Mouse (Mus musculus): ENCODE results near the gene Gas7.

- TF ChIP-seq CTCF (IDR thresholded peaks at IDR 0.05; ENCODE audit: low read depth, low read length) (no peak), POLR2A (IDR thresholded peaks at IDR 0.05; ENCODE audit: borderline replicate concordance, low read depth, low read length) (no peak)
Observed at GRCm38 (mm10) chr11:67597388-67597787, 142.2 kb downstream of the Gas7 start.
